Mouse (Mus musculus) CH12.LX (cell line): ENCODE results near the gene Zfp60.
"Not testable (repeated sequence)": the region's sequence is repeated elsewhere in the genome, so short reads cannot be mapped to it uniquely, and the experiment has no call there.

Experiments used
- CTCF ChIP-seq, 2 experiments: IDR thresholded peaks in 1 of 2; conservative IDR thresholded peaks in 1 of 2; 2 replicates each; pipeline ENCODE4 v1.5.1; 2011 to 2012; ENCODE audit warnings: low read depth in 2 of 2, low read length in 2 of 2, improper control_type of control experiment in 1 of 2, inconsistent platforms in 1 of 2, mild to moderate bottlenecking in 1 of 2, moderate library complexity in 1 of 2
- E2F4 ChIP-seq: IDR thresholded peaks from 2 replicates; pipeline ENCODE4 v1.6.1; 2011; ENCODE audit warnings: low read depth, low read length, improper control_type of control experiment; ENCODE audit not compliant: insufficient replicate concordance
- EP300 ChIP-seq: IDR thresholded peaks from 2 replicates; pipeline ENCODE4 v1.6.1; 2011; ENCODE audit warnings: low read length, improper control_type of control experiment
- GABPA ChIP-seq: IDR thresholded peaks from 2 replicates; pipeline ENCODE4 v1.6.1; 2012; ENCODE audit warnings: low read depth, low read length, improper control_type of control experiment, inconsistent platforms; ENCODE audit not compliant: insufficient replicate concordance
- HCFC1 ChIP-seq: IDR thresholded peaks from 2 replicates; pipeline ENCODE4 v1.6.1; 2012; ENCODE audit warnings: low read depth, mild to moderate bottlenecking, inconsistent platforms, low read length, improper control_type of control experiment
- MXI1 ChIP-seq: IDR thresholded peaks from 2 replicates; pipeline ENCODE4 v1.6.1; 2011; ENCODE audit warnings: mild to moderate bottlenecking, low read depth, low read length, improper control_type of control experiment
- NRF1 ChIP-seq: IDR thresholded peaks from 2 replicates; pipeline ENCODE4 v1.6.1; 2014; ENCODE audit warnings: low read depth, mild to moderate bottlenecking, inconsistent platforms, low read length, improper control_type of control experiment, moderate library complexity
- RAD21 ChIP-seq: IDR thresholded peaks from 2 replicates; pipeline ENCODE4 v1.6.1; 2011; ENCODE audit warnings: low read depth, mild to moderate bottlenecking, low read length, improper control_type of control experiment, moderate library complexity
- USF2 ChIP-seq: conservative IDR thresholded peaks from 2 replicates; pipeline ENCODE4 v1.6.1; 2011; ENCODE audit warnings: low read depth, low read length, improper control_type of control experiment
- ZNF384 ChIP-seq: IDR thresholded peaks from 2 replicates; pipeline ENCODE4 v1.6.1; 2012; ENCODE audit warnings: low read depth, low read length, improper control_type of control experiment, inconsistent platforms

GRCm38 (mm10) chr7:27793865-27794264, 62.7 kb downstream of the Zfp60 start:
- TF ChIP-seq HCFC1; NRF1; MXI1; ZNF384; USF2; E2F4; CTCF (conservative IDR thresholded peaks at IDR 0.05 in 1 of 2, IDR thresholded peaks at IDR 0.05 in 1 of 2; ENCODE audit: low read depth in 2 of 2, low read length in 2 of 2); EP300; GABPA; RAD21: not testable (repeated sequence)
